Mouse (Mus musculus): ENCODE results near the gene Slc6a12. TPM values are rescaled to one million over a fixed set of nuclear protein-coding genes. Genes with fewer than 3 reads are reported as not detected.
A peak's percentile ranks its signal among the peaks of the same experiment; 100 is the strongest.

Gene Slc6a12
- polyA plus RNA-seq, 1 experiment from 2014 or later: 0.35 TPM

GRCm38 (mm10) chr6:121385397-121385796, 42.5 kb downstream of the Slc6a12 start:
- Histone ChIP-seq H3K4me2 (no peak overlapping the region), H3K27ac (no peak overlapping the region), H3K4me1 (peaks cover 3% of the 10 kb centered on the region; the same call in 1 of the 2 replicates), H3K27me3 (0 out of 2 replicates have a peak, but pooled peaks cover 5% of the 10 kb centered on the region), H3K4me3 (no peak overlapping the region), H3K9ac (no peak overlapping the region), H3K9me3 (replicated peaks) (no peaks in the 10 kb centered on the region), H3K36me3 (ENCODE audit: poor library complexity, severe bottlenecking) (no peaks in the 10 kb centered on the region)
- ATAC-seq: no peak
- 88% methylated on average over 3 of the region's 3 CpGs for WGBS

GRCm38 (mm10) chr6:121392610-121393252, 49.9 kb downstream of the Slc6a12 start:
- Histone ChIP-seq H3K9me3 (replicated peaks) (peaks cover 8% of the 10 kb centered on the region), H3K36me3 (ENCODE audit: poor library complexity, severe bottlenecking) (no peaks in the 10 kb centered on the region), H3K9ac (no peak overlapping the region), H3K27me3 (no peaks in the 10 kb centered on the region), H3K4me3 (no peak overlapping the region), H3K4me2 (no peak overlapping the region), H3K4me1 (no peaks in the 10 kb centered on the region), H3K27ac (no peak overlapping the region)
- ATAC-seq: no peak
- 92% methylated on average over 4 of the region's 4 CpGs for WGBS

DNA sequence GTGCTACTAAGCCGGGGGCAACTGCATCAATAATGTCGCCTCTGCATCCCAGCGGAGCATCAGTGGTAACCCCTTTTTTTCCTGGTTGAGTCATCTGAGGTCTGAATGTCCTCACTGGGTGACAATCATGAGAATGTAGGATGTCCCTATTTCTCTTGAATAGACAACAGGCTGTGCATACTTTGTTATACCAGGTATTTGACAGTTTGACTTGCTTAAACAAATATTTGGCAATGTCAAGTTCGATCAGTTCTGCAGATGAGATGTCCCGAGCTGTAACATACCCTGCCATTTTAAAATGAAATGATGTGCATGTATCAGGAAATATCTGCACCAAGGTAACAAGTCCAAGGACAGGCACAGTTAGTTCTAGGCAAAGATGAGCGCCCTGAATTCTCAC, 58.3 kb downstream of the Slc6a12 start:
- Histone ChIP-seq H3K27ac (no peak overlapping the region), H3K27me3 (no peaks in the 10 kb centered on the region), H3K36me3 (ENCODE audit: poor library complexity, severe bottlenecking) (no peaks in the 10 kb centered on the region), H3K4me2 (no peak overlapping the region), H3K9ac (no peak overlapping the region), H3K4me3 (no peak overlapping the region), H3K9me3 (replicated peaks) (no peaks in the 10 kb centered on the region), H3K4me1 (peaks cover 7% of the 10 kb centered on the region; the same call in 1 of the 2 replicates)
- ATAC-seq: no peak
- 93% methylated on average over 6 of the region's 6 CpGs for WGBS

DNA sequence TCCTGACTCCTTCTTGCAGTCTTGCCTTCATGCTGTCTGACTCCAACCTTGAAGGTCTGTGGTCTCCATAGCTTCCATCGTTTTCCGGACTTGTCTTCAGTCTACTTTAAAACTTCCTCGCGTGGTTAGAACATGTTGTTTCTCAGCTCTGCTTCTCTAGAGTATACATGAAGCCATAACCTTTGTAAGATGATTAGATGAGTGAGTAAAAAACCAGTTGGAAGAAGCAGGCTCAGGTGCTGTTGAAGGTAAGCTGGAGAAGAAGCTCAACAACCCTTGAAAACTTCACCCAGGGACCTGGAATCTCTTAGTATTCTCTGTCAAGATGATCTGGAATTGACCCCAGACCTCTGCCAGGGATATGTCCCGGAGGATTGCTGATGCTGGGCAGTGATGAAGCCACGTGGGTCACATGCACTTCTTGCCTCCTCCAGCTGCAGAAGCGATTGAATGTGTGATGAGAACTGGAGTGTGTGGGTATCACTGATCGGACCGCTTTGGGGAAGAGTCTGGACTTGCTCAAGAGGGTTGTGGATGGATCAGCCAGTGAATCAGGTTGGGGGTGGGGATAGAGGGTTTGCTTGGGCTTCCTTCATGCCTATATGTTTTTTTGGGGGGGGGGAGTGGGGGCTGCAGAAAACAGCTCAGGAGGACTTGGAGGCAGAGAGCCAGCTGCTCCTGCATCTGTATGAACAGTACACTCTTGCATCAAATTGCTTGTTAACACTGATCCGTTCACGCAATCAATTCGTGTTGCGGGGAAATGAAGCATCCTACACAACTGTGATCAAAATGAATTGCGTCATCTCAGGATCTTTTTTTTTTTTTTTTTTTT, 59.2 kb downstream of the Slc6a12 start:
- H3K9ac ChIP-seq: no peak overlapping the region
- no peaks in the 10 kb centered on the region for H3K27me3 ChIP-seq
- 72% methylated on average over 14 of the region's 14 CpGs for WGBS
- no peak overlapping the region for H3K4me3 ChIP-seq
- peak; percentile 41 for ATAC-seq
- no peak overlapping the region; the same call in 1 of the 2 replicates for H3K27ac ChIP-seq
- peaks cover 7% of the 10 kb centered on the region; the same call in 1 of the 2 replicates for H3K4me1 ChIP-seq
- no peaks in the 10 kb centered on the region for H3K36me3 ChIP-seq (ENCODE audit: poor library complexity, severe bottlenecking)
- no peak overlapping the region for H3K4me2 ChIP-seq
- no peaks in the 10 kb centered on the region for H3K9me3 ChIP-seq (replicated peaks)

DNA sequence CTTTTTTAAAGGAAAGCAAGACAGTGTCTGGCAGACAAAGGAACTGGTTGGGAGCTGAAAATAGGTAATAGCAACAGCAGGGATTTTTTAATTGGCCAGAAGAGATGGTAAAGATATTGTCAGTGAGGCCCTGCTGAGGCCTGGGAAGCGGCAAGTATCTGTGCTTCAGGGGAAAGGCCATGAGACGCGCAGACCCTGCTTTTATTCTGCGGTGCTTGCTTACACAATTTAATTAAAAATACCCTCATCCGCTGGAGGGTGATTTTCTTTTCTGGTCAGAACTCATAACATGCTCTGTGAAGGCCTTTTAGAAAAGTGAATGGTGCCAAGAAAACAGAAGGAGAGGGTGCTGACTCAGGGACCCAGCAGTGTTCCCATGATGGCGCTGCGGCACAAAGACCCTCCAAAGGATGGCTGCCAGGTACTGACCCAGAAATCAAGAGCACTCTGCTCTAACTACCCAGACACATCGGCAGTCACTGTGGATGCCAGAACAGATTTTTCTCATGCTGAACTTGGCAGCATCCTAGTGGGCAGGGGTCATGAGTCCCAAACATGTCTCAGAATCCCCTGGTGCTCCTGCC, 59.9 kb downstream of the Slc6a12 start:
- WGBS: 45% methylated on average over 8 of the region's 8 CpGs
- Histone ChIP-seq H3K4me1 (peaks cover 12% of the 10 kb centered on the region; the same call in 1 of the 2 replicates), H3K9me3 (replicated peaks) (no peaks in the 10 kb centered on the region), H3K4me2 (no peak overlapping the region), H3K9ac (no peak overlapping the region), H3K36me3 (ENCODE audit: poor library complexity, severe bottlenecking) (no peaks in the 10 kb centered on the region), H3K4me3 (no peak overlapping the region), H3K27ac (peak overlapping the region; percentile 7; the same call in 1 of the 2 replicates), H3K27me3 (no peaks in the 10 kb centered on the region)
- peak; percentile 31; the same call in 1 of the 2 replicates for ATAC-seq

DNA sequence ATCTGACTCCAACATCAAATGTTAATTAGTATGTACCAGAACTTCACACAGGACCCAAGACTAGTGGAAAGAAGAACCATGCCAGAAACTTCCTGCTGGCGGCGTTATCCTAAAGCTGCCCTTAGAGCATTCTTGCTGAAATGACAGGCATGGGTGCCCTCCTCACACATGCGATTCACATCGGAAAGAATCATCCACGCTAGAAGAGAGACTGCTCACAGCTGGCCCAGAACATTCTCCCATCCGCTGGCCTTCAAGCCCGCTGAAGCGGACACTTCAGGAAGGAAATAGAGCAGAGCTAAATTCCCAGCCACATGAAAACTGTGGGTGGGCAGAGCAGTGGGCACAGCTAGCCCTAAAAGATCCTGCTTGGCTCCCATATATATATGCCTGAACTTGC, 62.4 kb downstream of the Slc6a12 start:
- no peak overlapping the region for H3K27ac ChIP-seq
- H3K9me3 ChIP-seq (replicated peaks): no peaks in the 10 kb centered on the region
- H3K4me1 ChIP-seq: peaks cover 15% of the 10 kb centered on the region; the same call in 1 of the 2 replicates
- no peak overlapping the region for H3K4me2 ChIP-seq
- no peaks in the 10 kb centered on the region for H3K27me3 ChIP-seq
- WGBS: 90% methylated on average over 8 of the region's 8 CpGs
- H3K4me3 ChIP-seq: no peak overlapping the region
- no peak overlapping the region for H3K9ac ChIP-seq
- ATAC-seq: no peak
- H3K36me3 ChIP-seq (ENCODE audit: poor library complexity, severe bottlenecking): no peaks in the 10 kb centered on the region

DNA sequence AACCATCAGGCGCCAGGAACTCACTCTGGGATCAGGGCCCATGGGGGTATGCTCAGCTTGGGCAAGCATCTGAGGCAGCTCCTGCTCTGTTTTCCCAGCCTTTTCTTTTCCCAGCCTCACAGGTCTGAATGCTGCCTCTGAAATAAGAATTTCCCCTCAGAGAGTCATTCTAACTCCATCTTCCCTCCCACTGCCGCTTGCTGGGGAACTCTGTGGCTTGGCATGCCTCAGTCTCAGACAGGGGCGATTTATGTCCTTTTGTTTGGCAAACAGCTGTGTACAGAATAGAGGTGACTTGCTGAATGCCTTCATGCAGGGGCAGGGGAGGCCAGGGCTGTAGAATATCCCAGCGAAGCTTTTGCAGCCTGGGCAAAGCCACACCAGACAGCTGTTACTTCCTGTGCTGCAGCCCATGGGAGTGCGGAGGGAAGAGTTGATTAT, 64.7 kb downstream of the Slc6a12 start:
- no peaks in the 10 kb centered on the region for H3K9me3 ChIP-seq (replicated peaks)
- H3K27ac ChIP-seq: no peak overlapping the region
- H3K9ac ChIP-seq: no peak overlapping the region
- WGBS: 27% methylated on average over 5 of the region's 5 CpGs
- H3K4me2 ChIP-seq: no peak overlapping the region
- peaks cover 17% of the 10 kb centered on the region for H3K4me1 ChIP-seq
- ATAC-seq: no peak
- no peak overlapping the region for H3K4me3 ChIP-seq
- no peaks in the 10 kb centered on the region for H3K36me3 ChIP-seq (ENCODE audit: poor library complexity, severe bottlenecking)
- peaks cover 23% of the 10 kb centered on the region for H3K27me3 ChIP-seq

GRCm38 (mm10) chr6:121412558-121413297, 69.9 kb downstream of the Slc6a12 start:
- H3K4me3 ChIP-seq: peak overlapping the region; percentile 25; the same call in 1 of the 2 replicates
- ATAC-seq: 0 out of 2 replicates have a peak, but pooled peaks have one; percentile 36
- peaks cover 10% of the 10 kb centered on the region for H3K4me1 ChIP-seq
- no peak overlapping the region; the same call in 1 of the 2 replicates for H3K9ac ChIP-seq
- H3K27me3 ChIP-seq: peaks cover 50% of the 10 kb centered on the region
- H3K27ac ChIP-seq: no peak overlapping the region
- no peaks in the 10 kb centered on the region; the same call in 1 of the 2 replicates for H3K9me3 ChIP-seq (replicated peaks)
- H3K4me2 ChIP-seq: peak overlapping the region; percentile 47
- no peaks in the 10 kb centered on the region for H3K36me3 ChIP-seq (ENCODE audit: poor library complexity, severe bottlenecking)
- WGBS: 2% methylated on average over 45 of the region's 46 CpGs

Small RNA genes lying within 50 kb of the gene (microRNA-seq; reads per million reads assigned to microRNA genes)
- not detected for gene Gm24855

Other genes starting within 250 kb of the Slc6a12 start
- gene Mical3, start 212.1 kb upstream of the Slc6a12 start, polyA plus RNA-seq (2015; fragmentation: Nextera tagmentation; extraction: Ambion mirVana): 20.9 and 25.5 TPM in 2 replicates
- gene Pex26, start 159.4 kb upstream of the Slc6a12 start, polyA plus RNA-seq (2015; fragmentation: Nextera tagmentation; extraction: Ambion mirVana): 9.5 and 11.3 TPM in 2 replicates
- 0.20 TPM in 1 of 2 replicates, not detected in the other for gene Tuba8, start 132.4 kb upstream of the Slc6a12 start, polyA plus RNA-seq (2015; fragmentation: Nextera tagmentation; extraction: Ambion mirVana)
- 0.76 and 0.84 TPM in 2 replicates for gene Usp18, start 97.2 kb upstream of the Slc6a12 start, polyA plus RNA-seq (2015; fragmentation: Nextera tagmentation; extraction: Ambion mirVana)
- 4.1 and 7.7 TPM in 2 replicates for gene Slc6a13, start 42.8 kb upstream of the Slc6a12 start, polyA plus RNA-seq (2015; fragmentation: Nextera tagmentation; extraction: Ambion mirVana)
- 2.7 and 3.5 TPM in 2 replicates for gene Iqsec3, start 130.6 kb downstream of the Slc6a12 start, polyA plus RNA-seq (2015; fragmentation: Nextera tagmentation; extraction: Ambion mirVana)